Mouse (Mus musculus) brown adipose tissue, adult 24 weeks (tissue): ENCODE data around the gene Nr1h4. TPM values are rescaled to one million over a fixed set of nuclear protein-coding genes. Genes with fewer than 3 reads are reported as not detected.
"Not testable (repeated sequence)": the region's sequence is repeated elsewhere in the genome, so short reads cannot be mapped to it uniquely, and the experiment has no call there.

Experiments
- H3K27ac ChIP-seq: fragments of 200-500 bp; replicated peaks from 2 replicates; pipeline ENCODE4 v1.5.1; 2012; ENCODE audit warnings: low read depth, mild to moderate bottlenecking, low read length
- H3K4me1 ChIP-seq: fragments of 200-500 bp; 2 replicates; pipeline ENCODE4 v1.6.1; 2012; ENCODE audit warnings: low read length, mixed read lengths; ENCODE audit not compliant: control insufficient read depth, insufficient read depth, insufficient read length
- H3K4me3 ChIP-seq: fragments of 200-500 bp; 2 replicates; pipeline ENCODE4 v1.5.1; 2012; ENCODE audit warnings: low read depth, mild to moderate bottlenecking, low read length, moderate library complexity; ENCODE audit not compliant: insufficient read depth
- polyA plus RNA-seq: library from polyadenylated mRNA; stranded (reverse); fragments of >200 nt; gene quantifications from 2 replicates; pipeline ENCODE4 v1.2.4, GENCODE M21; 2012; ENCODE audit not compliant: missing spikeins, insufficient read depth, insufficient read length

The Nr1h4 gene
- polyA plus RNA-seq = 0.67 and 1.5 TPM in 2 replicates

GRCm38 (mm10) chr10:89532929-89533727, at the start of gene Nr1h4:
Nr1h4 (minus strand) TSS chr10:89533585.
- no peak within 1 kb of the TSS for H3K4me3 ChIP-seq
- no peak within 1 kb of the TSS for H3K27ac ChIP-seq
- no peaks in the 10 kb centered on the region for H3K4me1 ChIP-seq

GRCm38 (mm10) chr10:89578801-89579200, 45.4 kb upstream of the Nr1h4 start:
- H3K4me3 ChIP-seq = no peak overlapping the region

GRCm38 (mm10) chr10:89577666-89578065, 44.3 kb upstream of the Nr1h4 start:
- Histone ChIP-seq H3K27ac (no peak overlapping the region), H3K4me1 (no peaks in the 10 kb centered on the region), H3K4me3 (no peak overlapping the region)

More at GRCm38 (mm10) chr10:89578801-89579200, 45.4 kb upstream of the Nr1h4 start:
- Histone ChIP-seq H3K27ac (no peak overlapping the region), H3K4me1 (no peaks in the 10 kb centered on the region)

GRCm38 (mm10) chr10:89573421-89573820, 40.0 kb upstream of the Nr1h4 start:
- H3K4me3 ChIP-seq = no peak overlapping the region
- no peak overlapping the region for H3K27ac ChIP-seq
- H3K4me1 ChIP-seq = no peaks in the 10 kb centered on the region

GRCm38 (mm10) chr10:89572946-89573345, 39.6 kb upstream of the Nr1h4 start:
- Histone ChIP-seq H3K4me1 (no peaks in the 10 kb centered on the region), H3K4me3 (no peak overlapping the region), H3K27ac (no peak overlapping the region)

- Histone ChIP-seq H3K4me1 (no peaks in the 10 kb centered on the region), H3K4me3 (no peak overlapping the region), H3K27ac (no peak overlapping the region)
Measured at GRCm38 (mm10) chr10:89567391-89567790, 34.0 kb upstream of the Nr1h4 start.

- Histone ChIP-seq H3K4me1 (no peaks in the 10 kb centered on the region), H3K4me3 (no peak overlapping the region), H3K27ac (no peak overlapping the region)
Measured at GRCm38 (mm10) chr10:89565301-89566022, 32.1 kb upstream of the Nr1h4 start.

- no peak overlapping the region for H3K27ac ChIP-seq
- H3K4me1 ChIP-seq = no peaks in the 10 kb centered on the region
- no peak overlapping the region for H3K4me3 ChIP-seq
Measured at GRCm38 (mm10) chr10:89562113-89562512, 28.7 kb upstream of the Nr1h4 start.

GRCm38 (mm10) chr10:89559351-89559750, 26.0 kb upstream of the Nr1h4 start:
- no peak overlapping the region for H3K27ac ChIP-seq
- H3K4me1 ChIP-seq = no peaks in the 10 kb centered on the region
- H3K4me3 ChIP-seq = no peak overlapping the region

GRCm38 (mm10) chr10:89554885-89555284, 21.5 kb upstream of the Nr1h4 start:
- not testable (repeated sequence) for H3K4me1 ChIP-seq, H3K27ac ChIP-seq, H3K4me3 ChIP-seq

GRCm38 (mm10) chr10:89553855-89554254, 20.5 kb upstream of the Nr1h4 start:
- not testable (repeated sequence) for H3K27ac ChIP-seq, H3K4me3 ChIP-seq, H3K4me1 ChIP-seq

- no peak overlapping the region for H3K27ac ChIP-seq
- H3K4me3 ChIP-seq = no peak overlapping the region
- no peaks in the 10 kb centered on the region for H3K4me1 ChIP-seq
Measured at GRCm38 (mm10) chr10:89553015-89553414, 19.6 kb upstream of the Nr1h4 start.

- H3K4me3 ChIP-seq = no peak overlapping the region
- no peaks in the 10 kb centered on the region for H3K4me1 ChIP-seq
- no peak overlapping the region for H3K27ac ChIP-seq
Measured at GRCm38 (mm10) chr10:89551657-89552056, 18.3 kb upstream of the Nr1h4 start.

GRCm38 (mm10) chr10:89548028-89548427, 14.6 kb upstream of the Nr1h4 start:
- H3K27ac ChIP-seq = no peak overlapping the region
- no peak overlapping the region for H3K4me3 ChIP-seq
- H3K4me1 ChIP-seq = no peaks in the 10 kb centered on the region

GRCm38 (mm10) chr10:89546989-89547388, 13.6 kb upstream of the Nr1h4 start:
- H3K27ac ChIP-seq = no peak overlapping the region
- no peaks in the 10 kb centered on the region for H3K4me1 ChIP-seq
- H3K4me3 ChIP-seq = no peak overlapping the region

- no peak overlapping the region for H3K27ac ChIP-seq
- H3K4me1 ChIP-seq = no peaks in the 10 kb centered on the region
Measured at GRCm38 (mm10) chr10:89543867-89544266, 10.5 kb upstream of the Nr1h4 start.

More at GRCm38 (mm10) chr10:89543867-89544266, 10.5 kb upstream of the Nr1h4 start:
- no peak overlapping the region for H3K4me3 ChIP-seq
